Mouse (Mus musculus) spleen, adult 2 months (tissue): ENCODE data around the gene Tas1r3. TPM values are rescaled to one million over a fixed set of nuclear protein-coding genes. Genes with fewer than 3 reads are reported as not detected.

Experiments
- DNase-seq, 2 experiments: peaks; one replicate each; pipeline versions ENCODE4 v3.0.0 to v3.0.0-alpha.2; 2012 to 2021; ENCODE audit warnings: low spot score in 2 of 2, low read depth in 1 of 2
- H3K27ac ChIP-seq: fragments of 200-500 bp; 2 replicates; pipeline ENCODE4 v1.5.1; 2012; ENCODE audit warnings: low read length, inconsistent platforms; ENCODE audit not compliant: insufficient read depth
- H3K27me3 ChIP-seq: fragments of 200-500 bp; 2 replicates; pipeline ENCODE4 v1.6.1; 2012; ENCODE audit warnings: mild to moderate bottlenecking, moderate library complexity, low read length, inconsistent platforms; ENCODE audit not compliant: control insufficient read depth, insufficient read depth
- H3K36me3 ChIP-seq: fragments of 200-500 bp; 2 replicates; pipeline ENCODE4 v1.6.1; 2012; ENCODE audit warnings: mild to moderate bottlenecking, low read length, inconsistent platforms; ENCODE audit not compliant: control insufficient read depth, insufficient read depth
- H3K4me1 ChIP-seq: fragments of 200-500 bp; 2 replicates; pipeline ENCODE4 v1.6.1; 2011; ENCODE audit warnings: inconsistent platforms; ENCODE audit not compliant: control insufficient read depth, insufficient read depth, insufficient read length
- H3K4me3 ChIP-seq: fragments of 200-500 bp; 2 replicates; pipeline ENCODE4 v1.5.1; 2011; ENCODE audit warnings: mild to moderate bottlenecking, inconsistent platforms; ENCODE audit not compliant: insufficient read depth, insufficient read length; ENCODE audit errors: extremely low read depth
- CTCF ChIP-seq: fragments of 200-500 bp; IDR thresholded peaks from 2 replicates; pipeline ENCODE4 v1.5.1; 2011; ENCODE audit warnings: mild to moderate bottlenecking, inconsistent platforms; ENCODE audit not compliant: insufficient read depth, insufficient read length, insufficient replicate concordance; ENCODE audit errors: extremely low read depth
- POLR2A ChIP-seq: fragments of 200-500 bp; IDR thresholded peaks from 2 replicates; pipeline ENCODE4 v1.6.1; 2011; ENCODE audit warnings: low read depth, low read length, inconsistent platforms
- WGBS: fragments of 180-500 bp; shearing (Covaris S2); methylation state at CpG from one replicate; pipeline ENCODE4 v1.1.7; 2018; 5-methylcytosine and 5-hydroxymethylcytosine counted together
- polyA plus RNA-seq: library from polyadenylated mRNA; depleted of rRNA; stranded (reverse); fragments of >200 nt; gene quantifications from 2 replicates; pipeline ENCODE4 v1.2.3, GENCODE M21; 2012

Gene Tas1r3
- polyA plus RNA-seq, 1 experiment = 1.2 TPM

- peak within 1 kb of the TSS; percentile 61 for H3K27ac ChIP-seq
- peak; percentile 40; the same call in 1 of the 2 replicates for TF ChIP-seq CTCF
- TF ChIP-seq POLR2A = peak; percentile 49; the same call in 1 of the 2 replicates
- no peaks in the 10 kb centered on the region for H3K27me3 ChIP-seq
- 3% methylated on average over 64 of the region's 65 CpGs for WGBS
- no peaks in the 10 kb centered on the region for H3K36me3 ChIP-seq
- DNase-seq = peak; percentile 71 to 92
- H3K4me3 ChIP-seq = peak within 1 kb of the TSS; percentile 75
- H3K4me1 ChIP-seq = peaks cover 16% of the 10 kb centered on the region; the same call in 1 of the 2 replicates
Measured at GRCm38 (mm10) chr4:155846871-155847578, 16.1 kb downstream of the Tas1r3 start, which contains the start of gene Dvl1. Dvl1 (plus strand) TSS chr4:155847402.

DNA sequence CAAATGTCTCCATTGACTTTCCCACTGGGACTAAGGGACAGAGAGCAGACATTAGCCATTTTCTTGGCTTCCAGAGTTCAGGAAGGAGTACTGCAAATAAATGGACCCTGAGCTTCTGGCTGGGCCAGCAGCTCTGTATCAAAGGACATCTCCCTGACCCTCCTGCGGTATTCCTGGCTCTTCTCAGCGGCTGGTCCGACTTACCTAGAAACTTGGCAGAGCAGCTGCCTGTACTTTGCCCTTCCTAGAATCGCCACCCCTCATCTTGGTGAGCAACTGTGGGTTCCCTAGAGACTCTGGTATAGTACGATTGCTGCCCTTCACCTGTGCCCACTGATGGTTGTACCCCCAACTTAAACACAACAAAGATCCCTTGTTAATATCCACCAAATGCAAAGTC is 19.9 kb downstream of the Tas1r3 start:
- no peaks in the 10 kb centered on the region for H3K36me3 ChIP-seq
- 92% methylated on average over 5 of the region's 5 CpGs for WGBS
- no peaks in the 10 kb centered on the region for H3K27me3 ChIP-seq
- no peak for TF ChIP-seq CTCF
- peaks cover 21% of the 10 kb centered on the region; the same call in 1 of the 2 replicates for H3K4me1 ChIP-seq
- H3K4me3 ChIP-seq = no peak overlapping the region
- no peak overlapping the region for H3K27ac ChIP-seq
- no peak for DNase-seq

- Histone ChIP-seq H3K27ac (no peak overlapping the region), H3K27me3 (no peaks in the 10 kb centered on the region), H3K4me3 (peak overlapping the region; percentile 53; the same call in 1 of the 2 replicates), H3K36me3 (no peaks in the 10 kb centered on the region), H3K4me1 (peaks cover 16% of the 10 kb centered on the region; the same call in 1 of the 2 replicates)
- no peak for DNase-seq
- TF ChIP-seq POLR2A = no peak
- no peak for TF ChIP-seq CTCF
- 56% methylated on average over 38 of the region's 38 CpGs for WGBS
Measured at GRCm38 (mm10) chr4:155841651-155842270, 21.4 kb downstream of the Tas1r3 start.

DNA sequence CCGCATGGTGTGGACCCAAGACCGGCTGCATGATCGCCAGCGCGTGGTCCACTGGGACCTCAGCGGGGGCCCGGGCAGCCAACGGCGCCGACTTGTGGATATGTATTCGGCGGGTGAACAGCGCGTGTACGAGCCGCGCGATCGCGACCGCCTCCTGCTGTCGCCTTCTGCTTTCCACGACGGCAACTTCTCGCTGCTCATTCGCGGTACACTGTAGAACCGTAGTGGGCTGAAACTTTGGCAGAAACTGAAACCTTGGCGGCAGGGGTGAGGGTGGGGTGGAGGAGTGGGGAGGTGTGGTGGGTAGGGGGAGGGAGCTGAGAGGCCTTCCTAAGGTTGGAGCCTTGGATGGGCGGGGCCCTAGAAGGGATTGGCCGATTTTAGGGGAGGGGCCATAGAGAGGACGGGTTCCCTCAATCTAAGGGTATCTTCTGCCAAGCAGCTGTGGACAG is 22.1 kb downstream of the Tas1r3 start:
- Histone ChIP-seq H3K36me3 (no peaks in the 10 kb centered on the region), H3K27me3 (no peaks in the 10 kb centered on the region), H3K4me3 (peak overlapping the region; percentile 53), H3K4me1 (peaks cover 13% of the 10 kb centered on the region; the same call in 1 of the 2 replicates), H3K27ac (peak overlapping the region; percentile 48)
- DNase-seq = peak; percentile 61 to 69
- 2% methylated on average over 32 of the region's 32 CpGs for WGBS
- TF ChIP-seq CTCF = peak; percentile 5; the same call in 1 of the 2 replicates
- TF ChIP-seq POLR2A = no peak

- Histone ChIP-seq H3K4me1 (peaks cover 13% of the 10 kb centered on the region; the same call in 1 of the 2 replicates), H3K36me3 (no peaks in the 10 kb centered on the region), H3K27ac (peak overlapping the region; percentile 71), H3K4me3 (peak overlapping the region; percentile 53), H3K27me3 (no peaks in the 10 kb centered on the region)
- DNase-seq = no peak
- 24% methylated on average over 8 of the region's 8 CpGs for WGBS
- TF ChIP-seq CTCF (no peak), POLR2A (no peak)
Measured at GRCm38 (mm10) chr4:155840076-155841002, 22.8 kb downstream of the Tas1r3 start.

- peak within 1 kb of the TSS; percentile 71 for H3K27ac ChIP-seq
- no peaks in the 10 kb centered on the region for H3K27me3 ChIP-seq
- TF ChIP-seq CTCF (no peak), POLR2A (no peak)
- peak within 1 kb of the TSS; percentile 53; the same call in 1 of the 2 replicates for H3K4me3 ChIP-seq
- DNase-seq = no peak
- 73% methylated on average over 16 of the region's 16 CpGs for WGBS
- no peaks in the 10 kb centered on the region for H3K36me3 ChIP-seq
- H3K4me1 ChIP-seq = peaks cover 13% of the 10 kb centered on the region; the same call in 1 of the 2 replicates
Measured at GRCm38 (mm10) chr4:155839483-155839910, 23.7 kb downstream of the Tas1r3 start, which contains the start of gene Mxra8. Mxra8 (plus strand) TSS chr4:155839680.
